ENCODE assay signal across 16 mouse cellular contexts in the genomic region with DNA sequence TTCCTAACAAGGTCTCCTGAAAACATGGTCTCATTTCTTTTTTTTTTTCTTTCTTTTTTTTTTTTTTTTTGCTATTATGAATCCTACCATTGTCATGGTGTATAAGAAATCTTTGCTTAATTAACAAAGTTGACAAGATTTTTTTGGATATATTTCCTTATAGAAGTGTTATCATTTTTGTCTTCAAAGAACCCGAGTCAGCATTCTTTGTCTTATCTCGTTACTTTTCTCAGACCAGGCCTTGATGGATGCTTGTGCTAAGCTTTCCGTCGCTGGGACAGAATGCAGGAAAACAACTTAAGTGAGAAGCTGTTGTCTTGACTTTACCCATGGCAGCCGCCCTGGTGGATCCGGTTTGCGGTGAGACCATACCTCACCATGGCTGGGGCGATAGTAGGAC. TPM values are rescaled to one million over a fixed set of nuclear protein-coding genes. Genes with fewer than 3 reads are reported as not detected.
"Had no signal": no experiment of that assay in that cellular context is flagged by ENCODE, and none has a peak within 500 bp of the region (broad histone marks: within the 10 kb centered on the region; RNA-seq: fewer than 3 reads in every experiment).

No protein-coding gene starts in this region.

- H3K4me1 ChIP-seq: liver, embryonic 12.5 days; neural tube, embryonic 15.5 days had no signal

- DNase-seq: lung, adult 18-20 months; lung, postnatal 10 days; lung, postnatal 4 days; right cerebral cortex, postnatal 14 days; thymus, adult 18-20 months; thymus, postnatal 14 days; thymus, postnatal 36 days had no signal

- H3K27ac ChIP-seq: liver, embryonic 12.5 days; liver, embryonic 14.5 days; midbrain, embryonic 10.5 days; midbrain, embryonic 12.5 days; neural tube, embryonic 13.5 days; neural tube, embryonic 15.5 days had no signal

- H3K4me3 ChIP-seq: liver, embryonic 12.5 days; midbrain, embryonic 10.5 days; midbrain, embryonic 12.5 days; neural tube, embryonic 13.5 days; neural tube, embryonic 15.5 days had no signal

- H3K36me3 ChIP-seq: liver, embryonic 12.5 days; midbrain, embryonic 10.5 days; midbrain, embryonic 12.5 days; neural tube, embryonic 13.5 days; neural tube, embryonic 15.5 days had no signal

- H3K9ac ChIP-seq: liver, embryonic 12.5 days; liver, embryonic 14.5 days; lung, embryonic 14.5 days; midbrain, embryonic 12.5 days; neural tube, embryonic 13.5 days; neural tube, embryonic 15.5 days had no signal

- H3K4me2 ChIP-seq: liver, embryonic 12.5 days; lung, embryonic 14.5 days; midbrain, embryonic 12.5 days; neural tube, embryonic 13.5 days; neural tube, embryonic 15.5 days had no signal

- H3K9me3 ChIP-seq: liver, embryonic 12.5 days; midbrain, embryonic 12.5 days; neural tube, embryonic 13.5 days; neural tube, embryonic 15.5 days had no signal

- H3K27me3 ChIP-seq: liver, embryonic 12.5 days; midbrain, embryonic 12.5 days; neural tube, embryonic 13.5 days; neural tube, embryonic 15.5 days had no signal

- ATAC-seq: liver, embryonic 12.5 days; midbrain, embryonic 16.5 days had no signal

RNA-seq across cellular contexts. Expression of a gene that starts 8.6 kb away (rescaled TPM):
- total RNA-seq: megakaryocyte, adult 5-6 weeks had no signal
